Mouse (Mus musculus): ENCODE measurements around the gene Sart1. TPM values are rescaled to one million over a fixed set of nuclear protein-coding genes. Genes with fewer than 3 reads are reported as not detected.

The Sart1 gene
- polyA plus RNA-seq, 1 experiment from 2014 or later: 23.8 TPM

DNA sequence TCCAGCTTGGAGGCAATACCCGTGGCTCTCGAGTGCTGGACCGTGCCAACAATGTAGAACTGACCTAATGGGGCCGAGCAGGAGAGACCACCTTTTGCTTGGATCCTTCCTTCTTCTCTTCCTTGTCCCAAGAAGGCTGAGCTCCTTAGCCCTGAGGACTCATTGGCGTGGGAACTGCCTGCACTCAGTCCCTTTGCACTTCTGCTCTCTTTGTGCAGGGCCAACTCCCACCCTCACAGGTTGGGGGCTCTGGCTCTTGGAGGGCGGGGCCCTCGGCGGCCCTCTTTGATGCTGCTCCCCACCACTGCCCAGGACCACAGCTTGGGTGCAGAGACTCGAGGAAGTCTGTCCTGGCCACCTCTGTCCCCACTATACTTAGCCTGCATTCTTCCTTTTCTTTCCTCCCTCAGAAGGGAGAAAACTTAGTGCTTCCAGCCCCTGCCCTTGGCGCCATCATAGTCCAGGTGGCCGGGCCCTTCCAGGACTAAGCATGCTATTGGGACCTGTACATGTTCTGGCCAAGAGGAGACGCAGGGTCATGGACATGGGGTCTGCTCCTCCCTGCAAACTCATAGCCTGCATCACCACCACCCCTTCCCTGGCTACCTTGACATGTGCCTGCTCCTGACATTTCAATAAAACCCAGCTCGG, 38.3 kb upstream of the Sart1 start:
- no peak overlapping the region for H3K9ac ChIP-seq (ENCODE audit: low read depth, low read length)
- H3K4me2 ChIP-seq (ENCODE audit: low read depth, low read length): no peak overlapping the region

DNA sequence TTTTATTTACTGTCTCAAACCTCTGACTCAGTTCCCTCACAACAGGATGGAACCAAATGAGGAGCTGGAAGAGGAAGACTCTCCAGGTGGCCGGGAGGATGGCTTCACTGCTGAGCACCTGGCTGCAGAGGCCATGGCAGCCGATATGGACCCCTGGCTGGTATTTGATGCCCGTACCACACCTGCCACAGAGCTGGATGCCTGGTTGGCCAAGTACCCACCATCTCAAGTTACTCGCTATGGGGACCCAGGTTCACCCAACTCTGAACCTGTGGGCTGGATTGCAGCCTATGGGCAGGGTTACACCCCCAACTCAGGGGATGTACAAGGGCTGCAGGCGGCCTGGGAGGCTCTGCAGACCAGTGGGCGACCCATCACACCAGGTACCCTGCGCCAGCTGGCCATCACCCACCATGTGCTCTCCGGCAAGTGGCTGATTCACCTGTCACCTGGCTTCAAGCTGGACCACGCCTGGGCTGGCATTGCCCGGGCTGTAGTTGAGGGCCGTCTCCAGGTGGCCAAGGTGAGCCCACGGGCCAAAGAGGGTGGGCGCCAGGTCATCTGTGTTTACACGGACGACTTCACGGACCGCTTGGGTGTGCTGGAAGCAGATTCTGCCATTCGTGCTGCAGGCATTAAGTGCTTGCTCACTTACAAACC, 37.5 kb upstream of the Sart1 start:
- no peak for ATAC-seq (ENCODE audit: low read depth)
- Histone ChIP-seq H3K9me3 (replicated peaks; ENCODE audit: control insufficient read depth, low read length) (no peaks in the 10 kb centered on the region), H3K4me2 (ENCODE audit: low read depth, low read length) (peak overlapping the region; percentile 82), H3K9ac (ENCODE audit: low read depth, low read length) (peak overlapping the region; percentile 93), H3K27me3 (ENCODE audit: control insufficient read depth, insufficient read depth, low read depth, low read length) (no peaks in the 10 kb centered on the region), H3K27ac (ENCODE audit: low read length) (peak overlapping the region; percentile 85), H3K36me3 (ENCODE audit: control insufficient read depth, insufficient read depth) (peaks cover 4% of the 10 kb centered on the region; the same call in 1 of the 2 replicates), H3K4me3 (ENCODE audit: low read depth, low read length) (peak overlapping the region; percentile 88), H3K4me1 (ENCODE audit: control insufficient read depth, low read depth, low read length) (peaks cover 23% of the 10 kb centered on the region)
- WGBS (ENCODE audit: insufficient replicate concordance): 73% methylated on average over 18 of the region's 18 CpGs

More for the DNA sequence above, 38.3 kb upstream of the Sart1 start:
- peaks cover 23% of the 10 kb centered on the region for H3K4me1 ChIP-seq (ENCODE audit: control insufficient read depth, low read depth, low read length)
- ATAC-seq (ENCODE audit: low read depth): no peak
- no peaks in the 10 kb centered on the region for H3K9me3 ChIP-seq (replicated peaks; ENCODE audit: control insufficient read depth, low read length)
- H3K4me3 ChIP-seq (ENCODE audit: low read depth, low read length): no peak overlapping the region
- H3K36me3 ChIP-seq (ENCODE audit: control insufficient read depth, insufficient read depth): peaks cover 4% of the 10 kb centered on the region; the same call in 1 of the 2 replicates
- no peaks in the 10 kb centered on the region for H3K27me3 ChIP-seq (ENCODE audit: control insufficient read depth, insufficient read depth, low read depth, low read length)
- H3K27ac ChIP-seq (ENCODE audit: low read length): no peak overlapping the region
- WGBS (ENCODE audit: insufficient replicate concordance): 79% methylated on average over 13 of the region's 13 CpGs

DNA sequence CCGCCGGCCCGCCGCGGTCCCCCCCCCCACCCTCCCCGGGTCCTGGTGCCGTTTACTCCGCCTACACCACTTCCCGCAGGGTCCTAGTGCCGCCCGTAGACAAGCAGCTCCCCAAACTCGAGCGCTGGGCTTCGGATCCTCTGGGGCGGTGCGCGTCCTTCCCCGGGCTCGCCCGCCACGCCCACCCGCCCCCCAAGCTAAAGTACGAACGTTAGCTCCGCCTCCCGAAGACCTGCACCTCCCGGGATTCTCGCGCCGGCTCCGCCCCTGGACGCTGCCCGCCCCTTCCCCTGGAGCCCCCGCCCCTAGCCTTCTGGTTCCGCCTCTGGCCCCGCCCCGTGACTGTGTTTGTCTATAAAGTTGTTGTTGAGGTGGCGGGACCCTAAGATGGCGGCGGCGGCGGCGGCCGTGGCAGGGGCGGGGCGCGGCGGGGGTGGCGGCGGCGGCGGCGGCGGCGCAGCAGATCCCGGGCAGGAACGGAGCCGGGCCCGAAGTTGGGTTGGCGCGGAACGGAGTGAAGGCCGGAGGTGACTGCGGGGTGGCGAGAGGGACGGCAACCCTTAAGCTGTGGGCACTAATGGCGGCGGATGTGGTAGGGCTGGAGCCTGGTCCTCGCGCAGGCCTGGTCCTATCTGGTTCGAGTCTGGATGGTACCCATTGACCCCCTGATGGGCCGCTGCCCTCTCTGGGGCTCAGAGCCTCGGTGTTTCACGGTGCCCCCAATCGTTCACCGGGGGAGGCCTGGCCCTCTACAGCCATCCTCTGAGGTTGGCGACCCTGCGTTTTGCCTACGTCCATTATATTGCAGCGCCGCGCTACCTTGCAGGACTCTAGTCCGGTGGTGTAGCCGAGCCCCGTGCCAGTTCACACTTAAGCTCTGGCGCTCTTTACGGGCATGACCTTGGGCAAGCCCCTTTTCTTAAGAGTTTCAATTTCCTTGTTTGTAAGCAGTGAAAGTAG, 36.6 kb upstream of the Sart1 start, which contains the start of the genes Drap1 and AI837181:
Drap1 (minus strand) TSS at position 198 of the 960 bp plus-strand sequence.
AI837181 (plus strand) TSS at position 363 of the 960 bp plus-strand sequence.
- H3K9ac ChIP-seq (ENCODE audit: low read depth, low read length): peak within 1 kb of the TSS; percentile 93
- H3K4me1 ChIP-seq (ENCODE audit: control insufficient read depth, low read depth, low read length): peaks cover 23% of the 10 kb centered on the region
- no peaks in the 10 kb centered on the region for H3K9me3 ChIP-seq (replicated peaks; ENCODE audit: control insufficient read depth, low read length)
- H3K27me3 ChIP-seq (ENCODE audit: control insufficient read depth, insufficient read depth, low read depth, low read length): no peaks in the 10 kb centered on the region
- H3K4me3 ChIP-seq (ENCODE audit: low read depth, low read length): peak within 1 kb of the TSS; percentile 88
- peak within 1 kb of the TSS; percentile 90 for H3K27ac ChIP-seq (ENCODE audit: low read length)
- under 1% methylated on average over 75 of the region's 87 CpGs for WGBS (ENCODE audit: insufficient replicate concordance)
- ATAC-seq (ENCODE audit: low read depth): peak; percentile 85
- peaks cover 8% of the 10 kb centered on the region; the same call in 1 of the 2 replicates for H3K36me3 ChIP-seq (ENCODE audit: control insufficient read depth, insufficient read depth)
- H3K4me2 ChIP-seq (ENCODE audit: low read depth, low read length): peak within 1 kb of the TSS; percentile 90

DNA sequence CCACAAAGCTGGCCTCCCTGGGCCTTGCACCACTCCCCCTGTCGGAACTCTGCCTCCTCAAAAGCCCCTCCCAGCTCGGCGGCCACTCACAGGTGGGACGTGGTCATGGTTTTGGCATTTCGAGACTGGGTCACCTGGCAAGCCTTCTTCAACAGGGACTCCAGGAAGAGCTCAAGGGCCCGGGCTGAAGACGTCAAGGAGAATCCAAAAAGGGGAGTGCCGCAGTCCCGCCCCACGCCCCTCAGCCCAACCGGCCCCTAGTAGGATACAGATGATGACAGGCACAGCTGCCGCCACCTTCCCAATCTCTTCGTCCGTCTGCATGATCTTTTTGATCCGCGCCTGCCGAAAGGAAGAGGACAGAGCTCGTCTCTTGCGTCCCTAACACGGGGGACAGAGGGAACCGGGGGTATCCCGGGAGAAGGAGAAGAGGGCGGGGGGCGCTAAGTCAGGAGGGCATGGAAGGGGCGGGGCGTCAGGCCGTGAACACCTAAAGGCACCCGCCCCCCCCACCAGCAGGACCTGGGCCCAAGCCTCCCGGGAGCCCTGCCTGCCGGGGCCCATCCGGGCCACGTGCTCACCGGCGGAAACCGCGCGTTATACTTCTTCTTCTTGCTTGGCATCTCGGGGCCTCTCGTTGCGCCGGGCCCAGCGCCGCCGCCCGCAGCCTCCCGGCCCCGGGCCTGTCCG, 35.7 kb upstream of the Sart1 start:
- Histone ChIP-seq H3K27me3 (ENCODE audit: control insufficient read depth, insufficient read depth, low read depth, low read length) (no peaks in the 10 kb centered on the region), H3K27ac (ENCODE audit: low read length) (peak overlapping the region; percentile 90), H3K4me1 (ENCODE audit: control insufficient read depth, low read depth, low read length) (peaks cover 23% of the 10 kb centered on the region), H3K4me2 (ENCODE audit: low read depth, low read length) (peak overlapping the region; percentile 90), H3K9me3 (replicated peaks; ENCODE audit: control insufficient read depth, low read length) (no peaks in the 10 kb centered on the region), H3K4me3 (ENCODE audit: low read depth, low read length) (peak overlapping the region; percentile 88), H3K9ac (ENCODE audit: low read depth, low read length) (peak overlapping the region; percentile 82), H3K36me3 (ENCODE audit: control insufficient read depth, insufficient read depth) (peaks cover 8% of the 10 kb centered on the region; the same call in 1 of the 2 replicates)
- WGBS (ENCODE audit: insufficient replicate concordance): under 1% methylated on average over 47 of the region's 48 CpGs
- peak; percentile 53 for ATAC-seq (ENCODE audit: low read depth)

DNA sequence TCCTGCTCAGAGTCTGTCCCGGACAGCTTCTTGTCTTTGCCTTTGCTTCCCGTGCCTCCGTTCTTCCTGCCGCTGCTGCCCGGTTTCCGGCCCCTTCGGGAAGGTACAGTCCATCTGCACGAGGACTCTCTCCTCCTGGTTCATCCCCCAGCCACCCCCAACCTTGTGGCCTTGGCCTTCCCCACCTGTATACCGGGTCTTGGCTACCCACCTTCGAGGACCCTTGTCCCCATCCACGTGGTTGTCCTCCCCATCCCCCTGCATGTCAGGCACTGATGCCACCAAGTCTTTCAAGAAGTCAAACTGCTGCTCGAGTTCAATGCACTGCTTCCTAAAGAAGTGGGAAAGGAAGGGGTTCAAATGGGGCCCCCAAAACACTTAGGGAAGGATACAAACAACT, 35.1 kb upstream of the Sart1 start:
- Histone ChIP-seq H3K27ac (ENCODE audit: low read length) (peak overlapping the region; percentile 90), H3K36me3 (ENCODE audit: control insufficient read depth, insufficient read depth) (peaks cover 8% of the 10 kb centered on the region; the same call in 1 of the 2 replicates), H3K4me1 (ENCODE audit: control insufficient read depth, low read depth, low read length) (peaks cover 23% of the 10 kb centered on the region), H3K4me2 (ENCODE audit: low read depth, low read length) (peak overlapping the region; percentile 90), H3K9me3 (replicated peaks; ENCODE audit: control insufficient read depth, low read length) (no peaks in the 10 kb centered on the region), H3K27me3 (ENCODE audit: control insufficient read depth, insufficient read depth, low read depth, low read length) (no peaks in the 10 kb centered on the region), H3K9ac (ENCODE audit: low read depth, low read length) (peak overlapping the region; percentile 82), H3K4me3 (ENCODE audit: low read depth, low read length) (peak overlapping the region; percentile 88)
- whole genome bisulfite sequencing (ENCODE audit: insufficient replicate concordance): 61% methylated on average over 12 of the region's 12 CpGs
- no peak for ATAC-seq (ENCODE audit: low read depth)

DNA sequence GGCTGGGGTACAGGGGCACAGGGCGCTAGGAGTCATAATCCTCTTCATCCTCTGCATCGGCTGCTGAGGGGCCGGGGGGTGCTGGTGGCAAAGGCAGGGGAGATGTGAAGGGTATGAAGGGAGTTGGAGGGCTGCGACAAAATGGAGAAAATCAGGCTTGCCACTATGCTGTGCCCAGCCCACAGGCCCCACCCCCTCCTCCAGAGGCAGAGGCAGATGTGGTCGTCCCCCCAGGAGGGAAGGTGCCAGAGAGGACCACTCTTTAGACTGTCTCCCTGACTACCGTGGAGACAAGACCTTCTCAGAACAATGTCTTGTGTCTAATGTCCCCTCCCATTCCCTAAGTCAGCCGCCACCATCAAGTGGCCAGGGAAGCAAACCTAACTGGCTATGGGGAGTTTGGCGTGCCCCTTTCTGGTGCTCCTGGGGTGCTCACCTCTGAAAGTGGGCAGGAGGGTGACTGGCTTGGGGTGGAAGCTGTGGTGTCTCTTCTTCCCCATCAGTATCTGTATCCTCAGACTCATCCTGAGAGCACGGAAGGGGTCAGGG, 34.5 kb upstream of the Sart1 start:
- Histone ChIP-seq H3K9ac (ENCODE audit: low read depth, low read length) (no peak overlapping the region), H3K27ac (ENCODE audit: low read length) (no peak overlapping the region), H3K27me3 (ENCODE audit: control insufficient read depth, insufficient read depth, low read depth, low read length) (no peaks in the 10 kb centered on the region), H3K9me3 (replicated peaks; ENCODE audit: control insufficient read depth, low read length) (no peaks in the 10 kb centered on the region), H3K4me1 (ENCODE audit: control insufficient read depth, low read depth, low read length) (peaks cover 23% of the 10 kb centered on the region), H3K4me2 (ENCODE audit: low read depth, low read length) (no peak overlapping the region), H3K36me3 (ENCODE audit: control insufficient read depth, insufficient read depth) (peaks cover 8% of the 10 kb centered on the region; the same call in 1 of the 2 replicates), H3K4me3 (ENCODE audit: low read depth, low read length) (no peak overlapping the region)
- no peak for ATAC-seq (ENCODE audit: low read depth)
- WGBS (ENCODE audit: insufficient replicate concordance): 77% methylated on average over 9 of the region's 9 CpGs

DNA sequence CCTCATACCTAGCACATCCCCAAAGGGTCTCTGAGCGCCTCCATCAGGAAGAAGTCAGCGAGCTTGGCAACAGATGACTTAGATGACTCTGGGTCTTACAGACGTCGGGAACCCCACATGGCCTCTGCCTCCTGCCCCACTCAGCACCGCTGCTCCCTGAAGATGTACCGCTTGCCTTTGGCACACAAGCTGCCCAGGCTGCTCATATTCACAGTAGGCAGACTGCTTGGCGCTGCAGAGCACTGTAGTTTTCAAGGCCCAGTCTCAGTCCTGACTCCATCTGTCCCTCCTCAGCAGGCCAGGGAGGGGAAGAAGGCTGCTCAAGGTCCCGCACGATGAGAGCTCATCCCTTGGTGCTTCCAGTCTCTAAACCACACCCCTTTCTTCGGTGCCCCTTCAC, 33.8 kb upstream of the Sart1 start:
- WGBS (ENCODE audit: insufficient replicate concordance): 87% methylated on average over 10 of the region's 10 CpGs
- no peak overlapping the region for H3K4me2 ChIP-seq (ENCODE audit: low read depth, low read length)
- peaks cover 23% of the 10 kb centered on the region for H3K4me1 ChIP-seq (ENCODE audit: control insufficient read depth, low read depth, low read length)
- no peak overlapping the region for H3K27ac ChIP-seq (ENCODE audit: low read length)
- no peaks in the 10 kb centered on the region for H3K9me3 ChIP-seq (replicated peaks; ENCODE audit: control insufficient read depth, low read length)
- H3K4me3 ChIP-seq (ENCODE audit: low read depth, low read length): no peak overlapping the region
- no peak for ATAC-seq (ENCODE audit: low read depth)
- peaks cover 8% of the 10 kb centered on the region; the same call in 1 of the 2 replicates for H3K36me3 ChIP-seq (ENCODE audit: control insufficient read depth, insufficient read depth)
- H3K9ac ChIP-seq (ENCODE audit: low read depth, low read length): no peak overlapping the region
- H3K27me3 ChIP-seq (ENCODE audit: control insufficient read depth, insufficient read depth, low read depth, low read length): no peaks in the 10 kb centered on the region

DNA sequence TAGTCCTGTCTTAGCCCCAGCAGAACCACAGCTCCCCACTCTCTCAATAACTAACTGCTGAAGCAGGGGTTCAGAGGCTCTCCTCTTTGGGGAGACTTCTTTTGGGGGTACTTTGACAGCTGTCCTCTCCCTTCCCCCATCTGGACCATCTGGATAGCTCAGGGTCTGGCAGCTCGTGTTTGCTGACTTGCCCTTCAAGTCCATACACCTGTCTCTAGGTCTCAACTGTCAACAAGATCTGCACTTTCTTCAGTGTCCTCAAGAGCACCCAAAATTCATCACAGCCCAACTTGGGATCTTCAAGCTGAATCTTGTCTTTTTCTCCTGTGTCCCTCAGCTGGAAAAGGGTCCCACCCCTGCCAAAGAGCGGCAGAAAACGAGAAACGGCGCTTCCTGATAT, 33.3 kb upstream of the Sart1 start:
- peaks cover 6% of the 10 kb centered on the region; the same call in 1 of the 2 replicates for H3K36me3 ChIP-seq (ENCODE audit: control insufficient read depth, insufficient read depth)

More for the DNA sequence above, 33.3 kb upstream of the Sart1 start:
- Histone ChIP-seq H3K4me1 (ENCODE audit: control insufficient read depth, low read depth, low read length) (peaks cover 23% of the 10 kb centered on the region), H3K9me3 (replicated peaks; ENCODE audit: control insufficient read depth, low read length) (no peaks in the 10 kb centered on the region), H3K4me3 (ENCODE audit: low read depth, low read length) (no peak overlapping the region), H3K4me2 (ENCODE audit: low read depth, low read length) (no peak overlapping the region), H3K27ac (ENCODE audit: low read length) (no peak overlapping the region), H3K27me3 (ENCODE audit: control insufficient read depth, insufficient read depth, low read depth, low read length) (no peaks in the 10 kb centered on the region), H3K9ac (ENCODE audit: low read depth, low read length) (no peak overlapping the region)
- no peak for ATAC-seq (ENCODE audit: low read depth)
- 86% methylated on average over 5 of the region's 5 CpGs for WGBS (ENCODE audit: insufficient replicate concordance)

All from liver, embryonic 16.5 days (tissue).